Mouse (Mus musculus) MEL (cell line): ENCODE measurements around the gene Gm20662. TPM values are rescaled to one million over a fixed set of nuclear protein-coding genes. Genes with fewer than 3 reads are reported as not detected.
A peak's percentile ranks its signal among the peaks of the same experiment; 100 is the strongest.

ENCODE experiments used
- DNase-seq: peaks from one replicate; pipeline ENCODE4 v3.0.0; 2011; ENCODE audit warnings: low read depth, low spot score
- H3K27ac ChIP-seq: 2 replicates; pipeline ENCODE4 v1.5.1; 2012; ENCODE audit warnings: low read depth, mild to moderate bottlenecking, control low read depth, low read length, moderate library complexity; ENCODE audit not compliant: control insufficient read depth
- H3K27me3 ChIP-seq, 2 experiments: fragments of 150-350 bp in 1 of 2; sonication (generic) in 1 of 2; 2 replicates each; pipeline ENCODE4 v1.6.1; 2012; ENCODE audit warnings: low read length in 2 of 2, mild to moderate bottlenecking in 2 of 2, improper control_type of control experiment in 1 of 2, moderate library complexity in 1 of 2; ENCODE audit not compliant: insufficient read depth in 2 of 2, control insufficient read depth in 1 of 2
- H3K36me3 ChIP-seq, 2 experiments: 2 replicates each; pipeline ENCODE4 v1.6.1; 2012 to 2014; ENCODE audit warnings: low read length in 2 of 2, improper control_type of control experiment in 1 of 2, inconsistent platforms in 1 of 2, mild to moderate bottlenecking in 1 of 2; ENCODE audit not compliant: insufficient read depth in 2 of 2, control insufficient read depth in 1 of 2
- H3K4me1 ChIP-seq, 2 experiments: fragments of 150-350 bp in 1 of 2; sonication (generic) in 1 of 2; 2 replicates each; pipeline ENCODE4 v1.6.1; 2012; ENCODE audit warnings: low read length in 2 of 2, improper control_type of control experiment in 1 of 2, mild to moderate bottlenecking in 1 of 2; ENCODE audit not compliant: insufficient read depth in 2 of 2, control insufficient read depth in 1 of 2
- H3K4me3 ChIP-seq, 2 experiments: fragments of 150-350 bp in 1 of 2; sonication (generic) in 1 of 2; 2 replicates each; pipeline ENCODE4 v1.5.1; 2012; ENCODE audit warnings: low read depth in 2 of 2, low read length in 2 of 2, mild to moderate bottlenecking in 2 of 2, moderate library complexity in 2 of 2, control low read depth in 1 of 2, improper control_type of control experiment in 1 of 2; ENCODE audit not compliant: control insufficient read depth in 1 of 2, insufficient read depth in 1 of 2
- H3K79me2 ChIP-seq: 2 replicates; pipeline ENCODE4 v1.6.1; 2012; ENCODE audit warnings: mild to moderate bottlenecking, low read length, moderate library complexity; ENCODE audit not compliant: control insufficient read depth, poor library complexity, insufficient read depth
- H3K9ac ChIP-seq: 2 replicates; pipeline ENCODE4 v1.6.1; 2012; ENCODE audit warnings: low read depth, mild to moderate bottlenecking, control low read depth, low read length, moderate library complexity; ENCODE audit not compliant: control insufficient read depth, poor library complexity, severe bottlenecking
- H3K9me3 ChIP-seq: fragments of 150-350 bp; sonication (generic); replicated peaks from 2 replicates; pipeline ENCODE4 v1.6.1; 2012; ENCODE audit warnings: mild to moderate bottlenecking, low read length, improper control_type of control experiment, moderate library complexity; ENCODE audit not compliant: insufficient read depth
- BHLHE40 ChIP-seq: IDR thresholded peaks from 2 replicates; pipeline ENCODE4 v1.6.1; 2012; ENCODE audit warnings: low read depth, mild to moderate bottlenecking, inconsistent platforms, low read length, improper control_type of control experiment, borderline replicate concordance
- CHD1 ChIP-seq: IDR thresholded peaks from 2 replicates; pipeline ENCODE4 v1.6.1; 2012; ENCODE audit warnings: low read depth, mild to moderate bottlenecking, inconsistent platforms, low read length, improper control_type of control experiment
- CHD2 ChIP-seq: IDR thresholded peaks from 2 replicates; pipeline ENCODE4 v1.6.1; 2011; ENCODE audit warnings: low read length, improper control_type of control experiment
- CTCF ChIP-seq, 3 experiments: IDR thresholded peaks in 2 of 3; conservative IDR thresholded peaks in 1 of 3; 2 replicates each; pipeline ENCODE4 v1.5.1; 2011 to 2012; ENCODE audit warnings: low read length in 3 of 3, low read depth in 2 of 3, mild to moderate bottlenecking in 2 of 3, improper control_type of control experiment in 1 of 3, inconsistent platforms in 1 of 3, mixed read lengths in 1 of 3, moderate library complexity in 1 of 3; ENCODE audit not compliant: control insufficient read depth in 1 of 3, insufficient read depth in 1 of 3, poor library complexity in 1 of 3, severe bottlenecking in 1 of 3
- E2F4 ChIP-seq: IDR thresholded peaks from 2 replicates; pipeline ENCODE4 v1.6.1; 2011; ENCODE audit warnings: low read depth, low read length, improper control_type of control experiment, borderline replicate concordance
- ELF1 ChIP-seq: IDR thresholded peaks from 2 replicates; pipeline ENCODE4 v1.6.1; 2014; ENCODE audit warnings: low read depth, mild to moderate bottlenecking, inconsistent platforms, low read length, improper control_type of control experiment, moderate library complexity
- EP300 ChIP-seq, 2 experiments: IDR thresholded peaks; 2 replicates each; pipeline ENCODE4 v1.6.1; 2011; ENCODE audit warnings: improper control_type of control experiment in 2 of 2, low read length in 2 of 2, low read depth in 1 of 2, mild to moderate bottlenecking in 1 of 2
- ETS1 ChIP-seq: IDR thresholded peaks from 2 replicates; pipeline ENCODE4 v1.6.1; 2012; ENCODE audit warnings: low read depth, mild to moderate bottlenecking, inconsistent platforms, low read length, improper control_type of control experiment, moderate library complexity
- GATA1 ChIP-seq: IDR thresholded peaks from 2 replicates; pipeline ENCODE4 v1.6.1; 2011; ENCODE audit warnings: low read depth, low read length, improper control_type of control experiment
- HCFC1 ChIP-seq: IDR thresholded peaks from 2 replicates; pipeline ENCODE4 v1.6.1; 2012; ENCODE audit warnings: low read depth, mild to moderate bottlenecking, inconsistent platforms, low read length, improper control_type of control experiment, moderate library complexity
- JUND ChIP-seq: IDR thresholded peaks from 2 replicates; pipeline ENCODE4 v1.6.1; 2011; ENCODE audit warnings: low read depth, mild to moderate bottlenecking, improper control_type of control experiment, low read length
- KAT2A ChIP-seq: conservative IDR thresholded peaks from 2 replicates; pipeline ENCODE4 v1.6.1; 2012; ENCODE audit warnings: low read depth, low read length, improper control_type of control experiment, inconsistent platforms
- MAFK ChIP-seq: IDR thresholded peaks from 2 replicates; pipeline ENCODE4 v1.6.1; 2011; ENCODE audit warnings: low read depth, mild to moderate bottlenecking, low read length, improper control_type of control experiment, borderline replicate concordance
- MAX ChIP-seq: IDR thresholded peaks from 2 replicates; pipeline ENCODE4 v1.6.1; 2011; ENCODE audit warnings: low read length, improper control_type of control experiment
- MAZ ChIP-seq: IDR thresholded peaks from 2 replicates; pipeline ENCODE4 v1.6.1; 2012; ENCODE audit warnings: low read depth, mild to moderate bottlenecking, inconsistent platforms, low read length, improper control_type of control experiment
- MXI1 ChIP-seq: IDR thresholded peaks from 2 replicates; pipeline ENCODE4 v1.6.1; 2011; ENCODE audit warnings: mild to moderate bottlenecking, low read depth, low read length, improper control_type of control experiment
- MYB ChIP-seq: IDR thresholded peaks from 2 replicates; pipeline ENCODE4 v1.6.1; 2011; ENCODE audit warnings: mild to moderate bottlenecking, low read depth, low read length, improper control_type of control experiment
- MYC ChIP-seq: IDR thresholded peaks from 2 replicates; pipeline ENCODE4 v1.6.1; 2011; ENCODE audit warnings: low read depth, mild to moderate bottlenecking, low read length, improper control_type of control experiment, moderate library complexity
- NELFE ChIP-seq: IDR thresholded peaks from 2 replicates; pipeline ENCODE4 v1.6.1; 2011; ENCODE audit warnings: low read depth, low read length, improper control_type of control experiment
- NRF1 ChIP-seq: IDR thresholded peaks from 2 replicates; pipeline ENCODE4 v1.6.1; 2014; ENCODE audit warnings: low read depth, mild to moderate bottlenecking, inconsistent platforms, low read length, improper control_type of control experiment, moderate library complexity; ENCODE audit not compliant: poor library complexity, insufficient read depth, severe bottlenecking
- POLR2A ChIP-seq, 2 experiments: IDR thresholded peaks; 2 replicates each; pipeline ENCODE4 v1.6.1; 2011 to 2012; ENCODE audit warnings: low read length in 2 of 2, mild to moderate bottlenecking in 2 of 2, control low read depth in 1 of 2, improper control_type of control experiment in 1 of 2, low read depth in 1 of 2, moderate library complexity in 1 of 2; ENCODE audit not compliant: control insufficient read depth in 1 of 2, insufficient read depth in 1 of 2, poor library complexity in 1 of 2
- POLR2AphosphoS2 ChIP-seq: IDR thresholded peaks from 2 replicates; pipeline ENCODE4 v1.6.1; 2011; ENCODE audit warnings: low read length, improper control_type of control experiment
- POLR2AphosphoS5 ChIP-seq: IDR thresholded peaks from 2 replicates; pipeline ENCODE4 v1.6.1; 2012; ENCODE audit warnings: low read depth, borderline replicate concordance, mild to moderate bottlenecking, inconsistent platforms, low read length, moderate library complexity, mixed read lengths
- RAD21 ChIP-seq: IDR thresholded peaks from 2 replicates; pipeline ENCODE4 v1.6.1; 2011; ENCODE audit warnings: mild to moderate bottlenecking, low read depth, low read length, improper control_type of control experiment
- RCOR1 ChIP-seq: IDR thresholded peaks from 2 replicates; pipeline ENCODE4 v1.6.1; 2012; ENCODE audit warnings: low read depth, mild to moderate bottlenecking, inconsistent platforms, low read length, improper control_type of control experiment
- SIN3A ChIP-seq: IDR thresholded peaks from 2 replicates; pipeline ENCODE4 v1.6.1; 2012; ENCODE audit warnings: low read length, improper control_type of control experiment, inconsistent platforms
- SMC3 ChIP-seq: IDR thresholded peaks from 2 replicates; pipeline ENCODE4 v1.6.1; 2011; ENCODE audit warnings: low read depth, low read length, improper control_type of control experiment
- TAL1 ChIP-seq: IDR thresholded peaks from 2 replicates; pipeline ENCODE4 v1.6.1; 2012; ENCODE audit warnings: mild to moderate bottlenecking, inconsistent platforms, low read length, moderate library complexity, mixed read lengths
- TBP ChIP-seq: IDR thresholded peaks from 2 replicates; pipeline ENCODE4 v1.8.0; 2011; ENCODE audit warnings: low read depth, low read length, improper control_type of control experiment
- TCF12 ChIP-seq: IDR thresholded peaks from 2 replicates; pipeline ENCODE4 v1.6.1; 2014; ENCODE audit warnings: low read depth, mild to moderate bottlenecking, inconsistent platforms, low read length, improper control_type of control experiment, moderate library complexity
- UBTF ChIP-seq: IDR thresholded peaks from 2 replicates; pipeline ENCODE4 v1.6.1; 2012; ENCODE audit warnings: low read depth, mild to moderate bottlenecking, inconsistent platforms, low read length, improper control_type of control experiment, moderate library complexity, borderline replicate concordance; ENCODE audit not compliant: insufficient read depth
- USF2 ChIP-seq, 2 experiments: IDR thresholded peaks; 2 replicates each; pipeline ENCODE4 v1.6.1; 2011 to 2012; ENCODE audit warnings: improper control_type of control experiment in 2 of 2, low read length in 2 of 2, borderline replicate concordance in 1 of 2, inconsistent platforms in 1 of 2, low read depth in 1 of 2, mild to moderate bottlenecking in 1 of 2; ENCODE audit not compliant: insufficient read depth in 1 of 2
- ZC3H11A ChIP-seq: IDR thresholded peaks from 2 replicates; pipeline ENCODE4 v1.6.1; 2012; ENCODE audit warnings: low read depth, mild to moderate bottlenecking, inconsistent platforms, low read length, improper control_type of control experiment
- ZKSCAN1 ChIP-seq: IDR thresholded peaks from 2 replicates; pipeline ENCODE4 v1.6.1; 2012; ENCODE audit warnings: low read depth, mild to moderate bottlenecking, inconsistent platforms, low read length, improper control_type of control experiment, moderate library complexity
- ZMIZ1 ChIP-seq: IDR thresholded peaks from 2 replicates; pipeline ENCODE4 v1.6.1; 2012; ENCODE audit warnings: low read depth, mild to moderate bottlenecking, inconsistent platforms, low read length, improper control_type of control experiment, moderate library complexity
- polyA plus RNA-seq, 2 experiments: library from polyadenylated mRNA; stranded (reverse) in 1 of 2; unstranded in 1 of 2; fragments of >175 nt in 1 of 2; fragments of >200 nt in 1 of 2; gene quantifications; 2 replicates each; pipeline versions ENCODE4 v1.2.1 to v1.2.4; 2012; ENCODE audit warnings: low replicate concordance in 2 of 2, low read depth in 1 of 2; ENCODE audit not compliant: insufficient read length in 2 of 2, insufficient read depth in 1 of 2, missing spikeins in 1 of 2
- total RNA-seq: library from RNA; depleted of rRNA; stranded (reverse); fragments of 300-350 nt; gene quantifications from 2 replicates; pipeline ENCODE4 v1.2.3, GENCODE M21; 2012

The Gm20662 gene
- total and polyA plus RNA-seq, 3 experiments: 0.73 to 1.2 TPM; not detected in 1

GRCm38 (mm10) chr9:107950460-107951355, 45.4 kb upstream of the Gm20662 start:
- peak; percentile 95 for DNase-seq
- Histone ChIP-seq H3K36me3 (peaks cover 4 to 12% of the 10 kb centered on the region in 2 experiments; a peak in 2 of 4 replicates), H3K9me3 (no peaks in the 10 kb centered on the region), H3K79me2 (peaks cover 33% of the 10 kb centered on the region), H3K4me1 (peaks cover 0 to 13% of the 10 kb centered on the region in 2 experiments; a peak in 2 of 4 replicates), H3K27ac (peak overlapping the region; percentile 71), H3K27me3 (no peaks in the 10 kb centered on the region), H3K4me3 (peak overlapping the region; percentile 85 to 96), H3K9ac (peak overlapping the region; percentile 90)
- TF ChIP-seq CHD1: no peak
- TF ChIP-seq EP300 (IDR thresholded peaks at IDR 0.05; ENCODE audit: low read depth in 1 of 2, low read length in 2 of 2): no peak; a peak in 1 of 4 replicates
- peak; percentile 94 for TF ChIP-seq E2F4
- TF ChIP-seq MAX: peak; percentile 91
- TF ChIP-seq TAL1: no peak
- TF ChIP-seq MYB: no peak
- no peak for TF ChIP-seq RCOR1
- no peak for TF ChIP-seq JUND
- TF ChIP-seq CTCF (IDR thresholded peaks at IDR 0.05 in 2 of 3, conservative IDR thresholded peaks at IDR 0.05 in 1 of 3; ENCODE audit: control insufficient read depth in 1 of 3, insufficient read depth in 1 of 3, low read depth in 2 of 3, low read length in 3 of 3, poor library complexity in 1 of 3, severe bottlenecking in 1 of 3): no peak
- TF ChIP-seq BHLHE40: no peak
- TF ChIP-seq POLR2AphosphoS5: no peak
- TF ChIP-seq ELF1: peak; percentile 88
- TF ChIP-seq MAZ: 0 out of 2 replicates have a peak, but pooled peaks have one; percentile 54
- no peak for TF ChIP-seq USF2 (IDR thresholded peaks at IDR 0.05; ENCODE audit: borderline replicate concordance in 1 of 2, insufficient read depth in 1 of 2, low read depth in 1 of 2, low read length in 2 of 2)
- TF ChIP-seq MAFK: no peak
- peak; percentile 91 for TF ChIP-seq MXI1
- TF ChIP-seq NELFE: peak; percentile 95
- TF ChIP-seq TBP: peak; percentile 86
- TF ChIP-seq ETS1: peak; percentile 43; the same call in 1 of the 2 replicates
- TF ChIP-seq POLR2A (IDR thresholded peaks at IDR 0.05; ENCODE audit: control insufficient read depth in 1 of 2, insufficient read depth in 1 of 2, low read depth in 1 of 2, low read length in 2 of 2, poor library complexity in 1 of 2): peak; percentile 67 to 94; a peak in 2 of 4 replicates
- peak; percentile 37 for TF ChIP-seq CHD2
- TF ChIP-seq MYC: peak; percentile 72; the same call in 1 of the 2 replicates
- peak; percentile 84 for TF ChIP-seq GATA1
- TF ChIP-seq HCFC1: peak; percentile 91
- peak; percentile 58 for TF ChIP-seq TCF12
- 0 out of 2 replicates have a peak, but pooled peaks have one; percentile 4 for TF ChIP-seq SMC3
- TF ChIP-seq SIN3A: peak; percentile 98
- no peak for TF ChIP-seq UBTF
- TF ChIP-seq NRF1: no peak
- peak; percentile 91 for TF ChIP-seq POLR2AphosphoS2
- no peak for TF ChIP-seq RAD21
- peak; percentile 72; the same call in 1 of the 2 replicates for TF ChIP-seq KAT2A
- TF ChIP-seq ZKSCAN1: no peak
- peak; percentile 90 for TF ChIP-seq ZMIZ1
- TF ChIP-seq ZC3H11A: no peak
